Mouse (Mus musculus) skeletal muscle tissue, adult 2 months (tissue): ENCODE results near the gene Trak2.
"Not testable (repeated sequence)": the region's sequence is repeated elsewhere in the genome, so short reads cannot be mapped to it uniquely, and the experiment has no call there.

Experiments
- DNase-seq: peaks from one replicate; pipeline ENCODE4 v3.0.0-alpha.2; 2012; ENCODE audit warnings: low read depth, low spot score

Trak2 gene

GRCm38 (mm10) chr1:58889826-58890546 is 83.2 kb downstream of the Trak2 start:
- DNase-seq = no peak

DNA sequence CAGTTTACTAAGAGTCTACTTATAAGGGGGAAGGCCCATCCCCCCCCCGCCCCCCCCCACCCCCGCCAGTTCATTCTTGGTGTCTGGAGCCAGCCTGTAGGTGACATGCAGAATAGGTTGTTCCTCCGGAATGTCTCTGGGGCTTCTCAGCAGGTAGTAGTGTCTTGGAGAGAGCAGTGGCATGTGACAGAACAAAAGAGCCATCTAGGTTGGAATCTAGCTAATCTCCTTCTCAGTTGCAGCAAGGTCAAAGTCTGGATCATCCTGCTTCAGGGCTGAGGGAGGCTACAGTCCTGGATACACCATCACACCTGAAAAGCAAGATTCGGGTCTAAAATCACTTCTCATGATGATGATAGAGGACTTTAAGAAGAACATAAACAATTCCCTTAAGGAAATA is 87.6 kb downstream of the Trak2 start:
- no peak for DNase-seq

GRCm38 (mm10) chr1:58883279-58883678 is 90.0 kb downstream of the Trak2 start:
- not testable (repeated sequence) for DNase-seq

DNA sequence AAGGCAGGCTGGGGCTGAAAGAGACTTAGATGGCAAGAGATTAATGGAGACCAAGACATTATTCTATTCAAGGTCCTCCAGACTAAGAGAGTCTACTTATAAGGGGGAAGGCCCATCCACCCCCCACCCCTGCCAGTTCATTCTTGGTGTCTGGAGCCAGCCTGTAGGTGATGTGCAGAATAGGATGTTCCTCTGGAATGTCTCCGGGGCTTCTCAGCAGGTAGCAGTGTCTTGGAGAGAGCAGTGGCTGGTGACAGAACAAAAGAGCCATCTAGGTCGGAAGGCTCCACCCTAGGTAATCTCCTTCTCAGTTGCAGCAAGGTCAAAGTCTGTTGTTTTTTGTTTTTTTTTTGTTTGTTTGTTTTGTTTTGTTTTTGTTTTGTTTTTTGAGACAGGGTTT is 93.9 kb downstream of the Trak2 start:
- DNase-seq = not testable (repeated sequence)

GRCm38 (mm10) chr1:58876500-58876899 is 96.7 kb downstream of the Trak2 start:
- not testable (repeated sequence) for DNase-seq

DNA sequence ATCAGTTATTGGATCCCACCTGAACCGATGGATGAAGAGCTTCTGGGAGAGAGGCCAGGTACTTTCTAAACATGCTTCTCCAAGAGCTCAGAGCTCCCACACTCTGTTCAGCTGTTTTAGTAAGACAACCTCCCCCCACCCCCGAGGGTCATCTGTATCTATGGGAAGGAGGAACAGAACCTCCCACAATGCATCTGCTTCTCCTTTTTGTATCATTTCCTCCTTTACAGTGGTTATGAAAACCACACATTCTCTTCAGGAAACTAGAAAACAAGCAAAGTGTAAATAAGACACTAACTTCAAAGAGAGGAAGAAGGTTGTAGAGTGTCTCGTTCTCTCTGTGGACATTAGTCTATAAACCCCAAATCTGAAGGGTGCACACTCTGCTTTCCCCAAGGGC is 112.6 kb downstream of the Trak2 start:
- DNase-seq = not testable (repeated sequence)

- DNase-seq = peak; percentile 14
These were observed 113.4 kb downstream of the Trak2 start for GRCm38 (mm10) chr1:58859738-58860365.

GRCm38 (mm10) chr1:58859131-58859530 is 114.1 kb downstream of the Trak2 start:
- not testable (repeated sequence) for DNase-seq

DNA sequence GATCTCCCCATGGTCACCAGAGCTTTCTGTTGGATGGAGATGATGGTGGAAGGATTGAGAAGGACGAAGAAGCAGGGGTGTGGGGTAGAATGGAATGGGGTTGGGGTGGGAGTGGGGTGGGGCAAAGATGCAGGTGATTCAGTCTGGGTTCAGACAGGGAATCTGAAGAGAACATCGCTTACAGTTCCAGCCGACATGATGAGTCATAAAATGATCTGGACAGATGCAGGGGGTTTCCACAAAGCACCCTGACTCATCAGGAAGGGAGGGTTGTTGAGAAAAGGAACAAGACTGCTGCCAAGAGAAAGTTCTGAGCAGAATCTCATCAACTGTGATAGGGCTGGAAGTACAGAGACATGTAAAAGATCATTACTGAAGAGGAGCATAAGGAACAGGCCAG is 116.4 kb downstream of the Trak2 start:
- DNase-seq = not testable (repeated sequence)
